Mouse (Mus musculus): Measurements from ENCODE around the gene Uso1.

The Uso1 gene

DNA sequence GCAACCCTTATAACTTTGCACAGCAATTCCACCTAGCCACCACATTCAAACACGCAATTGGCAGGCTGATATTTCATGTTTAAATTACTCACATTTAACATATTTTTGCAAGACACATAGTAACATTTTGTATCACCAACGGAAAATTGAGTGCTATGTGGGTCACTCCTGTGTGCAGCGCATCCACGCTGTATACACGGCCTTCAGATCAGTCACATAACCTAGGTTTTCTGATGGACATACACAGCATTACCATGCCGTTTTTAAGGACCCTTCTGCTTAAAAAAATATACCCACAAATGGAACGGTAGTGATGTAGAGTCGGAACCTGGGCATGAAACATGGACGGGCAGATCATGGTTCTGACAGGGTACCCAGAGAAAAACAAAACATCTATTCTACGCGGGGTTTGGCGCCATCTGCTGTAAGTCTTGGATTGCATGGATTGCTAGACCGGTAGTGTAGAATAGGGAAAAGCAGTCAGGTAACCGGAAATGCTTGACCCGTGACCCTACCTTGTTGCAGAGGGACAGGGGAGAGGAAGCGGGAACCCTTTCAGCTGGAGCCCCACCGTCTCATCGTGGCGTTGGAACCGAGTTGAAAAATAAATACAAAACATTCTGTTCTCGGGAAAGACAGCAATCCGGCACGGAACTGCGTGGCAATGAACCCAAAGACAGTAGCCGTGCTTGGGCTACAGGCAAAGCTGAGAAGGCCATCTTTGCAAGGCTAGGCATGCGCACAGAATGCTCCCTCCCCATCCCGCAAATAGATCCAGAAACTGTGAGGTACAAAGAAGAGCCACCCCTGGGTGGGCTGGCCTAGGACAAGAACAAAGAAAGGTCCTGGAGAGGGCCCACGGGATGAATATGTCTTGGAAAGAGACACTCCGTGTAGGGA is 101.8 kb downstream of the Uso1 start:
- DNase-seq (ENCODE audit: low read depth, low spot score): no peak

DNA sequence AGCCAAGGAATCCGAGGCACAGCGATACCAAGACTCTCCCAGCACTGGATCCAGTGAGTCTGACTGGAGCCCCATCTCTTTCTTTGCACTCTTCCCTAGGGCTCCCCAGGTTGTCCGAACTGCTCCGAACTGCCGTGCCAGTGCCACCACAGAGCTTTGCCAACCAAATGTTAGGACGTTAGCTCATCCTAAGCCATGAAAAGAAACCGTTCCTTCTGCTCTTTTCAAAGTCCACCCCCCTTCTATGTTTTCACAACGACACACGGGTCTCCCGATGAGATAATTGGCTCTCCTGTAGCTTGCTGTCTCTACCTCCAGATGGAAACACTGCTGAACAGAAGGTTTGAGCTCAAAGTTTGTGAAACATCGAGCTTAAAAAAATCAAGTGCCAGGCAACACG is 103.0 kb downstream of the Uso1 start:
- no peak for DNase-seq (ENCODE audit: low read depth, low spot score)

DNA sequence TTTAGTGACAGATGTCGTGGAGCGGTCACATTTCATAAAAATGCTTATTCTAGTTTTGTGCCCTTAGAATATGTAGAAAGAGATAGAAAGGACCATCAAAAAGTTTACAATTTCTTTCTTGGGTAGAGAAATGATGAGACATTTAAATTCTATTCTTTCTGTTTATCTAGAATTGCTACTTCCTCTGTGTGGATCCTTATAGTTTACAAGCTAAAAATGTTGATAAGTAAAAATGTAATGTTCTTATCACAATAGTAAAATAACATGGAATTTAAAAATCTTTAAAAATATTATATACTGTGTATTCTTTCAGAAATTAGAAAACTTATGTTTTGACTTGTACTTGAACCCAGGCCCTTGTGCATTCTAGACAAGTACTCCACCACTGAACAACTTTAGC is 107.2 kb downstream of the Uso1 start:
- DNase-seq (ENCODE audit: low read depth, low spot score): no peak

- no peak for DNase-seq (ENCODE audit: low read depth, low spot score)
Measured at GRCm38 (mm10) chr5:92245483-92245882, 107.7 kb downstream of the Uso1 start.

DNA sequence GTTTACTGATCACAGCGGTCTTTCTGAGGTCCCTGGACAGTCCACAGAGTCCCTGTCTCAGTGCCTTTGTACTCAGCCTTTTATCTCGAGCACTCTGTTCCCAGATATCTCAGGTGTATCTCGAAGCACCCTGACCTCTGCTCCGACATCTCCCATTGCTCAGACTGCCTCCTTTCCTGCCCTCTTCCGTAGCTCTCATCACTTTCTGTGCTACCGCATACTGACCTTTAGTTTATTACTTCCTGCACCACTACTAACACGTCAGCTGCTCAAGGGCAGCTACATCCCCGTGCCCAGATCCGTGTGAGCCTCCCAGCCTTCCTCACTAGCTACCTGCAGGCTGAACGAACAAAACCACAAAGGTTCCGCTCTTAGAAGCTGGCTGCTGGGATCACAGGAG is 110.9 kb downstream of the Uso1 start:
- no peak for DNase-seq (ENCODE audit: low read depth, low spot score)

- DNase-seq (ENCODE audit: low read depth, low spot score): no peak
Measured at GRCm38 (mm10) chr5:92252031-92252430, 114.3 kb downstream of the Uso1 start.

Measured in brain, embryonic 18.5 days (tissue).